Mouse (Mus musculus): ENCODE data around the gene Frem2.

DNA sequence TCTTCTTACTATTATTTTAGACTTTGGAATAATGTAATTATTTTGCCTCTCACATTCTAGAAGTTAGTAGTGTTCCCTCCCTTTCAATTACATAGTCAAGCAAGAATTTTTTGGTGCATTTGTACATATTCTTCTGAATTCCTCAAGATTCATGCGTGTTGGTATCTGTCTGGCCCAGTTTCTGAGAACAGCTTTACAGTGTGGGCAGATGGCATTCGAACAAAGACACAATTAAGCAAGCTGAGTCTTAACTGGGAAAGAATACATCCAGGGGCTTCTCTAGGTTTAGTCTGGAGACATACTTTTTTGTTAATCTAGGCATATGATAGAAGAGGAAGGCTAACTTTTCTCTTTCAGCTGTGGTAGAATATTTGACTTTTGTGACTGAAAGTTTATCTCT lies 12.6 kb upstream of the Frem2 start:
- TF ChIP-seq CTCF (IDR thresholded peaks at IDR 0.05; ENCODE audit: borderline replicate concordance, control insufficient read depth, extremely low read depth, insufficient read depth, low read length, poor library complexity) (no peak), POLR2A (IDR thresholded peaks at IDR 0.05; ENCODE audit: control insufficient read depth, extremely low read depth, insufficient read depth, low read length, poor library complexity) (no peak)
